Mouse (Mus musculus): Measurements from ENCODE around the gene Ucma. TPM values are rescaled to one million over a fixed set of nuclear protein-coding genes. Genes with fewer than 3 reads are reported as not detected.

Ucma gene
- total RNA-seq, 1 experiment from 2014 or later, result not detected

DNA sequence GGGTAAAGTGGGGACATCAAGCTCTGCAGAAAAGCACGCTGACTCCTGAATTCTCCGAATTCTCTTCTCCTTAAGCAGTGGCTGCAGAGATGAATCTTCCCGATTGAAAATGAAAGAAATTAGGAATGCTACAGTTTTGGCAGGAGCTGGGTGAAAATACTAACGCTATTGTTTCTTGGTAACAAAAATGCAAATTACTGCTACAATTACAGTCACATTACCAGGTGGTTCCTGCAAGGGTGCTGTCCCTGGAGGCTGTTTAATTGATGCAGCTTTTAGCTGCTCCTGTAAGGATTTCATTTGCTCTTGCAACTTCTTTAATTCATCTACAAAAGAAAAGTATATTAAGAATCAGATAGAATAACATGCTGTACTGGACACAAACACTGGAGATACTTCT lies 31.2 kb downstream of the Ucma start:
- DNase-seq, result no peak

DNA sequence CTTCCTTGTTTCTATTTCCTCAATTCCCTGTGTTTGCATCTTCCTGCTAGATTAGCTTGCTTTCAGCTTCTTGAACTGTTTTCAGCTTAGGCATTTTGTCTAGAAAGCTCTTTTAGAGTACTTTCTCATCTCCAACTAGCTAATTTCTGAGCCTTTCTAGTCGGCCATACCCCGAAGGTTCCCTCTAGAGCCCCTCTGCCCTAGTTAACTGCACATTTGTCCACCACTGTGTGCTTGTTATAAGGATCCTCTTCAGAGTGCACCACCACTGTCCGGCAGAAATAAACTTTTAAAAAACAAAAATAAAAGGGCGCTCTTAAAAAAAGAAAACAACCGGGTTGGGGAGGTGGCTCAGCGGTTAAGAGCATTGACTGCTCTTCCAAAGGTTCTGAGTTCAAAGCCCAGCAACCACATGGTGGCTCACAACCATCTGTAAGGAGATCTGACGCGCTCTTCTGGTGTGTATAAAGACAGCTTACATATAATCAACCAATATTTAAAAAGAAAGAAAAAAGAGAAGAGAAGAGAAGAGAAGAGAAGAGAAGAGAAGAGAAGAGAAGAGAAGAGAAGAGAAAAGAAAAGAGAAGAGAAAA lies 36.1 kb downstream of the Ucma start:
- no peak for DNase-seq

- peak; percentile 95 for DNase-seq
Measured at GRCm38 (mm10) chr2:5012491-5013324, 36.8 kb downstream of the Ucma start, which contains the start of gene Mcm10. Gene Mcm10, minus strand, starts transcription at chr2:5012791.

DNA sequence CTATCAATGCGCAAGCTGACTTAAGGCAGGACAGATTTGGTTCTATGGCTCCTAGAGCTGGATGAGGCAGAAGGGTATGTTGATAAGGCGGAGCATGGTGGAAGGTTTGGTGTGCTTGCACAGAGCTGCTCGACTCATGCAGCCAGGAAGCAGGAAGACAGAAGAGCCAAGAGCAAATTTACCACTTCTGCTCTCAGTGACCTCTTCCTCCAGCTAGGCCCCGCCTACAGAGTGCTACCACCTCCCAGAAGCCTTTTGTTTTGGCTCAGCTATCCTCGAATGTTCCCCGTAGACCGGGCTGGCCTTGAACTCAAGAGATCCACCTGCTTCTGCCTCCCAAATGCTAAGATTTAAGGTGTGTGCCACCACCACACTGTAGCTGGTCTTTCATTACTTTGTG lies 38.7 kb downstream of the Ucma start:
- DNase-seq, result no peak

DNA sequence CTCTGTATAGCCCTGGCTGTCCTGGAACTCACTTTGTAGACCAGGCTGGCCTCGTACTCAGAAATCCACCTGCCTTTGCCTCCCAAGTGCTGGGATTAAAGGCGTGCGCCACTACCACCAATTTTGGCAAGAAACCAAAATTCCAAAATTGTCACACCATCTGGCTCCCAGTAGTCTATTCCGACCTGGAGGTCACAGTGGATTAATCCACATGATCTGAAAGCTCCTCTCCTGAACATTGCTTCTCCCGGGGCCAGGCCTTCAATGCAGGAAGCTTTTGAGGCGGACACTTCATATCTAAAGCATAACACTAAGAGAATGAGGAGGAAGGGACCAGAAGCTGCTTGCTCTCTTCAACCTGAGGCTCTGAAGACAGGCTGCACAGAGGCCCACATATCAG lies 39.6 kb downstream of the Ucma start:
- no peak for DNase-seq

GRCm38 (mm10) chr2:5016922-5017321 lies 41.0 kb downstream of the Ucma start:
- no peak for DNase-seq

DNA sequence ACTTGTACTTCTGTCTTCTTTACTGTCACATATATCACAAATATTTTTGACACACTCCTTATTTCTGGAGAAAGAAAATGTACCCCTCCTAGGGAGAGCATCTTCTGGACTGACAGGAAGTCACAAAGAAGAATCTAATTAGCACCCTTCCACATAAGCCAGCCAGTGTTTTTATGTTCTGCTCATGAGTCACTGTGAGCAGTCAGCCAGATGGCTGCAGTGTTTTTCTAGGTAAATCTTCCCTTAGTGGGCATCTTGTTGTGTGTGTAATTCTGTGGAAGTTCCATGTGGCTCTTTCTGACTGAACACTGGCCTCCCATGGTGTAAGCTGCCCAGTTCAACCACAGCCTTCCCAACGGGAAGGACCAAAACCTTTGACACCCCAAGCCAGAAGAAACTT lies 43.8 kb downstream of the Ucma start:
- no peak for DNase-seq

DNA sequence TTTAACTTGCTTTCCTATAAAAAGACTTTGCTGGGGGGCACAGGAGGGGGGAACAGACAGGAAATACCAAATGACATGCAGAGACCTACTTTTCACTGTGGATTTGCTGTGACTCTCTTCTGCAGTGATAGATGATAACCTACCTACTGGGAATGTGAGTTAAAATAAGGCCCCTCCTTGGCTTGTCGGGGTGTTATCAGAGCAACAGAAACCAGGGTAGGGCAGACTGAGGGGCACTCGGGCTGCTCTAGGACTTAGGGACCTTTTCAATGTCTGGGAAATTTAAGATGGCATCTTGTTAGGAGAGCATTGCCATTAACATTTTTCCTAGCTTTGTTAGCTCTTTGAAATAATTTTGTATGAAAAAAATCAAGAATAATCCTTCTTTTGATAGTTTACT lies 47.4 kb downstream of the Ucma start:
- no peak for DNase-seq

GRCm38 (mm10) chr2:5023699-5024399 lies 47.9 kb downstream of the Ucma start:
- DNase-seq, result peak; percentile 28

GRCm38 (mm10) chr2:5025162-5025733 lies 49.3 kb downstream of the Ucma start:
- no peak for DNase-seq

DNA sequence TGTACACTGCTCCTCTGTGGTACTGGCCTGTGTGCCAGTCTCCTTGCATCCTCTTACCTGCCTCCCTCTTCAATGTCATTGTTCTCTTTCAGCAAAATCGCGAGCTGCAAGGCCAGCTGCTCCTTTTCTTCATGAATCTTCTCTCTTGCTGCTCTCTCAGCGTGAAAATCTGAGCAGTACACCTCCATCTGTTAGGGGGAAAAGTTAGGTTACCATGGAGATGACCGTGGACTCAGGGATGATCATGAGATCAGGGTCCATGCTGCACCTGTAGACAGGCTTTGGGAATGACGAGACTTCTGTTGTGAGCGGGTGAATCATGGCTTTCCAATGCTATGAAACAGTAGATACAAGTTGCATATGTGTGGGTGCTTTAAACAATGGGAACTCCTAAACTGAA lies 51.1 kb downstream of the Ucma start:
- no peak for DNase-seq

DNA sequence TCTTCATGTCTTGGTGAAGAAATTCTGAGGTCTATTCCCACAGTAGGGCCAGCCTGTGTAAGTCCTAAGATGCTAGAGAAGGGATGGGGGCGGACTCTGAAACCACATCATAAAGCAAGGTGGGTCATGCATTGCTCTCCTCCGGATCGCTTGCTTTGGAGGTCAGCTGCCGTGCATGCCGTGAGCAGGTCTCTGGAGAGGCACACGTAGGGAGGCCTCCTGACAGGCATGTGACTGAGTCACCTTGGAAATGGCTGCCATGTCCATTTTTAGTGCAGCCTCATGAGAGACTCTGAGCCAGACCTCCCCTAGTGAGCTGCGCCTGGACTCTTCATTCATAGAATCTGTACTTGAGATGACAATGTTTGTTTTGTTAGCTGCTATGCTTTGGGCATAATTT lies 52.1 kb downstream of the Ucma start:
- DNase-seq, result no peak

DNA sequence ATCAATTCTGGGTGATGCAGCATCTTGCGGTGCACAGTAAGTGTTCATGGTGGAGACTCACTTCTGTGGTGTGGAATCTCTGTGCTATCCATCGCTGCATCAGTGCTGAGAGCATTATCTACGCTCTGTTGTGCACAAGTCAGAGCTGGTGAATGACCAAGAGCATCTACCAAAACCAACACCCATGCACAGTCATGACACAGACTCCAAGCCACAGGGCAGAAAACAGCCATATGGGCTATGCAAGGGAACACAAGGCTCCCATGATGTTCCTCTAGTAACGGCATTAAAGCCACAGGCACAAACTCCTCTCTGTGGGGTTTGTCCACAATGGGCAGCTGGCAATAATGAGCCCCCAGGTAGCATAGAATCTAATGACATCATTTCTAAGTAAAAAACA lies 53.9 kb downstream of the Ucma start:
- DNase-seq, result no peak

DNA sequence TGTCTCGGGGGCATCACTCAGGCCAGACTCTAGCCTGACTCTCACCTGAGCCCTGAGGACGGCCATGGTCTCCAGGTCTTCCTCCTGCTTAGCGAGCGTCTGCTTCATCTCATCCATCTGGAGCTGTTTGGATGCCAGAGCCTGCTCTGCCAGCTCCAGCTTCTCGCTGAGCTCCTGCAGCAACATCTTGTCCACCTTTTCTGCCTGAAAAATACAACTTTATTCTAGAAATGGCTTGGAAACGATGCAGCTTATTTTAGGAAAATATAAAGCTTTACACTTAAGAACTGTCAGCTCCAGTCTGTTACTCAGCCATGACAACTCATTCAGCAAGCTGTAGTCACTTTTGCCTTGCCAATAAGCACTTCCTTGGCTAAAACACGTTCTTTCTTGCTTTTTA lies 55.3 kb downstream of the Ucma start:
- DNase-seq, result no peak

- no peak for DNase-seq
Measured at GRCm38 (mm10) chr2:5032665-5033064, 56.7 kb downstream of the Ucma start.

DNA sequence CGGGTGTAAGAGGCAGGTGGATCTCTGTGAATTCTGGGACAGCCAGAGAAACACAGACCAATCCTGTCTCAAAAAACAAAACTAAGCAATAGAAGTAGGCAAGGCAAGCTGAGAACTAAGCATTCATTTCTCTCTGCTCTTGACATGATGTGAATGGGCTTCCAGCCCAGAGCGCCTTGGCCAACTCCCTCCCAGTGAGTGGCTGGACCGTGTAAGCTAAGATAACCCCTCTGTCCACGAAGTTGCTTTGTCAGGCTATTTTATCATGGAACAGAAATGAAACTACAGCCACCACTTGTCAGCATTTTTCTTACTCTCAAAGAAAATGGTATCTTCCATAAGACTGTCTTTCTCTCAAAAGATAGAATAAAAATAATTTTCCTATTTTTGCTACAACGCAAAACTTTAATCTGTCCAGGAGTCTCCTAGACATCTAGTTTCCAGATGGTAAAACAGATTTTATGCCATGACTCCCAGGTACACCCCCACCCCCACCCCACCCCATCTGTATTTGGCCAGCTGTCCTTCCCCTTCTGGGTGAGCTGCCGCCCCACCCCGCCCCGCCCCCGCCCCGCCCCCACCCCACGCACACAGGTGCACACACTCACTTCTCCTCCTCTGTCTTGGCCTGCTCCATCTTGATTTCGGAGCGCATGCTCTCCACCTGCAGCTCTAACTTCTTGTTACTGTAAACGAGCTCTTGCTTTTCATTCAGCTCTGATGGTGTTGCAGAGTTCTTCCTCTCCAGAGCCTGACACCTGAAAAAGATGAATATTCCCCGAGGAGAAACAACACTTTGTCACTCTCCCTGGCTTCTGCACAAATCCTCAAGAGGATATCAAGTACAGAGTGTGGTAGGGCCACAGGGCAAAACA lies 57.9 kb downstream of the Ucma start:
- no peak for DNase-seq

GRCm38 (mm10) chr2:5034801-5035200 lies 58.9 kb downstream of the Ucma start:
- no peak for DNase-seq

- DNase-seq, result no peak
Measured at GRCm38 (mm10) chr2:5035241-5035640, 59.3 kb downstream of the Ucma start.
